Mouse (Mus musculus) natural killer cell, adult 2 months (primary cell): ENCODE data around the gene Gadl1.

Experiments used
- DNase-seq, 2 experiments: peaks; one replicate each; pipeline ENCODE4 v3.0.0; 2022; ENCODE audit warnings: low spot score in 2 of 2

Gadl1 gene

GRCm38 (mm10) chr9:115936350-115936749, 27.1 kb downstream of the Gadl1 start:
- DNase-seq: no peak

GRCm38 (mm10) chr9:115937915-115938314, 28.7 kb downstream of the Gadl1 start:
- DNase-seq: no peak

GRCm38 (mm10) chr9:115939420-115939819, 30.2 kb downstream of the Gadl1 start:
- no peak for DNase-seq

- DNase-seq: no peak
These were observed 31.9 kb downstream of the Gadl1 start for GRCm38 (mm10) chr9:115941171-115941570.

GRCm38 (mm10) chr9:115942486-115942885, 33.2 kb downstream of the Gadl1 start:
- no peak for DNase-seq

DNA sequence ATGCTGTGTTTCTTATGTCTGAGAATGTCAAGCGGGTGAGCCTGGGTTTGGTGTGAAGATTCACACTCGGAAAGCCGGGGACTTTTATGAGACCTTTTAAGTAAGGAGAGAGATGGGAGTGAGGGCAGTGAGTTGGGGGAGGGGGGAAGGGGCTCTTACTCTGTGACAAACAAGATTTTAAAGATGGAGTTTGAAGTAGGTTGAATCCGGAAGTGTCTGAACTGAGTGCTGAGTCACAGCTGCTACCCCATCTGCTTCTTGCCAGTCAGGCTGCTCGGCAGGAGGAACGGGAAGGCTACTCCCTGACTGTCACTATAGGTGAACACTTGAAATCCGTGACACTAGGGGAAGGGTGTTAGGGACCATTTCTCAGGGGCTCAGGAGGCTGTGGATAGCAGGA, 33.7 kb downstream of the Gadl1 start:
- no peak for DNase-seq

GRCm38 (mm10) chr9:115943577-115944320, 34.5 kb downstream of the Gadl1 start:
- DNase-seq: no peak

DNA sequence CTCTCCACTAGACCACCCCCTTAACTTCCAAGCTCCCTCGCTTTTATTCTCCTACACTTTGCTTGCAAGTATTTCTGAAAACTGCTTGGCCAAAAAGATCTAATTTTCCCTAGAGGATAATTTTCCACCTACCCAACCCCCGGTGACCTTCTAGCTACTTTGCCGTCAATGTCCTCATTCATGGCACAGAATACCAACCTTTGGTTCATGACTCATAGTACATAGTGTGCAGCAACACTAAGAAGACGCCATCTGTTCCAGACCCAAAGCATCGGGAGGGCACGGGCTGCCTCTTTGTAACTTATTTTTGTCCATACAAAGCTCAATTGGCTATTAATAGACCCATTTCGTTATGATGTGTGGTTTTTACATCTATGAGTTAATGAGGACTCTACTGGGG, 55.8 kb downstream of the Gadl1 start:
- no peak for DNase-seq

- DNase-seq: no peak
These were observed 56.9 kb downstream of the Gadl1 start for GRCm38 (mm10) chr9:115966116-115966515.

- DNase-seq: no peak
These were observed 57.5 kb downstream of the Gadl1 start for GRCm38 (mm10) chr9:115966746-115967145.

- no peak for DNase-seq
These were observed 58.4 kb downstream of the Gadl1 start for GRCm38 (mm10) chr9:115967638-115968037.

- DNase-seq: no peak
These were observed 67.6 kb downstream of the Gadl1 start for GRCm38 (mm10) chr9:115976901-115977300.

DNA sequence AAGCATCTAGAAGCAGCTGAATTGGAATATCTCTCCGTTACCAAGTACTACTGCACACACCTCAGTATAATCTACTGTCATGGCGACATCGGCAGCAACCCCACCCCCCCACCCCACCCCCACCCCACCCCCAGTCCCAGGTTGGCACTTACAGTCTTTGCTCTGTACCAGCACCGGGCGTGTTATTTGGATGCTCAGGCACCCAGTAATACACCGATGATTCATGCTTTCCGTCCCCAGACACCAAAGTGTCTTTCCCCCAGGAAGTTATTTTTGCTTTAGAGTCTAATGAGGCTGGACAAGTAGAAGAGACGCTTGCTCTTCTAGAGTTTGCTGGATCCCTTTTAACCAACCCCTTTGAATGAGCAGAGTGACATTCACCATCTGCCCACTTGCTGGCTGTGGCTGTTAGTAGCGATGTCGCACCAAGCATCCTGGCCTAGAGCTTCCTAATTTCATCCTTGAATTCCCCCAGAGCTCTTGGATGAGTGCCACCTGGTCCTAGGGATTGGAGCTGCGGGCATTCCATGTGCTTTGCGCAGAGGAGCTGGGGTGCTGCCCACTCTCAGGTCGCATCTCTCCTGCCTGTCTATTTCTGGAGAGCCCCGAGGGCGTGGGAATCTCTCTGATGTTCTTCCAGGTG, 68.5 kb downstream of the Gadl1 start:
- no peak for DNase-seq

DNA sequence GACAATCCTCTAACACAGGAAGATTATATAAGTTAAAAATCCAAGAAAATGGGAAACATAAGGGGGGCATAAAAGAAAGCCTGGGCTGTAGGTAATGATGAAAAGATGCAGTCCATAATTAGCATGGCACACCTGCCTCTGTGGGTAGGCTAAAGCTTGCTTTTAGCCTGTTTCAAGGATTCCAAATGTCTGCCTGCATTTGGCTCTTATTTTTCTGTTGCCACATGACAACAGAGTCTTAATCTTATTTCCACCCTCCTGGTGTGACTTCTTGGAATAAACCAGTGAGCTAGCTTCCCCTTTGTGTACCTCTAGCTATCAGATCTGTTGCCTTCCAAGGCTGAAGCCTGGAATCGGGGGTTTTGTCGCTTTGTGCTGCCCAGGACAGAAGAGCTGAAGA, 69.2 kb downstream of the Gadl1 start:
- DNase-seq: no peak

GRCm38 (mm10) chr9:115990661-115991060, 81.4 kb downstream of the Gadl1 start:
- DNase-seq: no peak

DNA sequence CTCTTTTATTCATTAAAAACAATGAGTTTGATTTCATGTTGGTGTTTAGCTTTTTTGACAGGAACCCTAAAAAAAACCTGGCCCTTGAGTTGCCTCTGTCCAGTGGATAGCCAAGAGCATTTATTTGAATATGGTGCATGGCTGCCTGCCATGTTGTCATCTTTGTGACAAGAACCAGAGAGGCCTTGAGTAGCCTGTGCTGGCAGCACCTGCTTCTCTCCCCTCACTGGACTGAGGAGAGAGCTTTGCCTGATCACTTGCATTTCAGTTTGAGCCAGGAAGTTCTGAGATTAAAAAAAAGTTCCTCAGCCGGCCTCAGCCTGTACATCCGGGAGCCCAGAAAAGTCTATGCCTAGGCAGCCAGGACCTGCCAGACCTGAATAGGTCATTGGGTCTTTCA, 85.5 kb downstream of the Gadl1 start:
- no peak for DNase-seq

GRCm38 (mm10) chr9:115995856-115996560, 86.8 kb downstream of the Gadl1 start:
- no peak for DNase-seq

DNA sequence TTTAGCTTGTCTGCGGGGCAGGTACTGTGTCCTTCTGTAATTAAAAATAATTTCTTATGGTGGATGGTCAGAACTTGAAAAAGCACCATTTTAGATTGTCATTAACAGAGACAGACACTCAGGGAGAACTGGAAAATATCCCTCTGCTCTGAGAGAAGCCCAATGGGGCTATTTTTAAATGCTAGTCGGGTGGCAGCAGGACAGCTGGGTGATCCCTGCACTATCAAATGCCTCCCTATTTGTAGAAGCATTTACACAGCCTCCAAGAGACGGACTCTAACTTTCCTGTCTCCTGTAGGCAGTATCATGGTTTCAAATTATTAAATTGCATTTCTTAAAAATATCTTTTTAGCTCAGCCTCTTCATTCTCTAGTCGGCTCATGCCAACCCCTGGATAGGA, 89.1 kb downstream of the Gadl1 start:
- DNase-seq: no peak

- DNase-seq: no peak
These were observed 90.2 kb downstream of the Gadl1 start for GRCm38 (mm10) chr9:115999361-115999990.

DNA sequence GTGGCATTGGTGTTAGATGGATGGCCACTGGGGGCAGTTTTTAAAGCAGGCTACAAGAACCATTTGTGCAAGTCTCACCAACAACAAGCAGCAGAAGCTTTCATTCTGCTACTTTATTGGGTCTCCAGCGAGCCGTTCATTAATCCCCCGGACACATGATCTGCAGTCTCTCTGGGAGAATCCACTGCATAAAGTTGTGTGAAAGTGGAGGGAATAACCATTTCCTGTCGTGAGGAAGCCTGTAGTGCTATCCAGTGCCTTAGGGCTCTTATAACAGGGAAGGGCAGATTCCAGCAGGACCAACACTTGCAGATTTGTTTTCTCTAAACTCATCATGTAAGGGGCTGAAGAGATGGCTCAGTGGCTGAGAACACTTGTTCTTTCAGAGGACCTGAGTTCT, 104.7 kb downstream of the Gadl1 start:
- DNase-seq: no peak

- no peak for DNase-seq
These were observed 107.0 kb downstream of the Gadl1 start for GRCm38 (mm10) chr9:116016221-116016620.

- no peak for DNase-seq
These were observed 107.8 kb downstream of the Gadl1 start for GRCm38 (mm10) chr9:116017091-116017490.
